Mouse (Mus musculus) gastrocnemius, postnatal 4 days (tissue): Measurements from ENCODE around the gene Tmed3. TPM values are rescaled to one million over a fixed set of nuclear protein-coding genes. Genes with fewer than 3 reads are reported as not detected.

Experiments used
- total RNA-seq, 2 experiments: library from RNA; stranded (reverse); gene quantifications; 2 replicates each; pipeline ENCODE4 v1.2.3; 2021

Tmed3 gene
- total RNA-seq, 2 experiments from 2014 or later: 72.4 to 73.1 TPM

Other genes with a start within 250 kb of the Tmed3 start
- under 1 TPM; 0.29 to 0.42 TPM for gene Minar1, start 81.9 kb downstream of the Tmed3 start, total RNA-seq
- not detected for gene Ankrd34c, start 33.4 kb upstream of the Tmed3 start, total RNA-seq
- under 1 TPM in 1 of 2 experiments, not detected in 1; 0.15 TPM for gene Rasgrf1, start 204.8 kb upstream of the Tmed3 start, total RNA-seq